Mouse (Mus musculus) left cerebral cortex, postnatal 36 days (tissue): ENCODE measurements around the gene Kcnk16. TPM values are rescaled to one million over a fixed set of nuclear protein-coding genes. Genes with fewer than 3 reads are reported as not detected.
"Not testable (repeated sequence)": the region's sequence is repeated elsewhere in the genome, so short reads cannot be mapped to it uniquely, and the experiment has no call there.

Source experiments
- DNase-seq, 2 experiments: peaks; one replicate each; pipeline ENCODE4 v3.0.0; 2021 to 2022; ENCODE audit warnings: low spot score in 2 of 2, mixed read lengths in 1 of 2
- intact Hi-C: fragments of 180-260 bp; cut with DNase I; formaldehyde crosslinking; loops from one replicate; pipeline ENCODE4 v1.15.1; 2025
- total RNA-seq, 2 experiments: library from RNA; stranded (reverse); gene quantifications; 2 replicates each; pipeline ENCODE4 v1.2.3; 2021

The Kcnk16 gene
- total RNA-seq: not detected

DNA sequence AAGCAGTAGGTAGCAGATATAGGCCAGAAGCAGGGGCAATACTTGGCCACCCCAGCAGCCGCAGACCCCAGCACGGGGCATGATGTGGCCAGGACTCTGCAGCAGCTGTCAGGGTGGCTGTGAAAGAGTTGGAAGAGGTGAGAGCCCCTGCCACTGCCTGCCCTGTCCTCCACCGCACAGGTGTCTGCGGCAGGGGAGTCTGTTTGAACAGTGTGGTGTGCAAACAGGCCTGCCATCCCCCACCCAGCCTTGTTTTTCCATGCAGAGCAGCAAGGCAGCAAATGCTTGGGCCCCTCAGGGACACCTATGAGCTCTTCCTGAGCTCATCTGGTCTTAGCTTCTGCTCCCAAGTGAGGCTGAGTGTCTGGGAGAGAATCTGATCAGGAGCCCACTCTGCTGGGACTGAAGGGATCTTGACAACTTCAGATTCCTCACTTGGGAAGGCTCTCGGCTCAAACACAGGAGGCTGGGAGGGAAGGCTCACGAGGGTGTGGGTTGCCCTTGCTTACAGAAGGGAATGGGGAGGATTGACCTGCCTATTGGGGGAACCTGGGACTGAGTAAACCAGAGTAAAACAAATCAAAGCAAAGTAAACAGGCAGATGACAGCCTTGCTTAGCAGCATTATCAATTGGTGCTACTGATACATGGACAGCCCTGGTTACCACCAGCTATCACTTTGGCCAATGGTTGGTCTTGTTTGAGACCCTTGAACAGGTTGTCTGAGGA, at the start of gene Kcnk16:
Gene Kcnk16 (minus strand): TSS at position 118 of the 728 bp plus-strand sequence.
- no peak for DNase-seq
- intact Hi-C loops: loop anchor here (10.0 kb wide), 1 partner anchor 434 kb away; no protein-coding TSS in a partner anchor

GRCm38 (mm10) chr14:20315137-20315536, 46.1 kb upstream of the Kcnk16 start:
- intact Hi-C loops: no loop called here
- DNase-seq: no peak

- DNase-seq, intact Hi-C loops: not testable (repeated sequence)
These were observed 36.1 kb upstream of the Kcnk16 start for GRCm38 (mm10) chr14:20305085-20305484.

DNA sequence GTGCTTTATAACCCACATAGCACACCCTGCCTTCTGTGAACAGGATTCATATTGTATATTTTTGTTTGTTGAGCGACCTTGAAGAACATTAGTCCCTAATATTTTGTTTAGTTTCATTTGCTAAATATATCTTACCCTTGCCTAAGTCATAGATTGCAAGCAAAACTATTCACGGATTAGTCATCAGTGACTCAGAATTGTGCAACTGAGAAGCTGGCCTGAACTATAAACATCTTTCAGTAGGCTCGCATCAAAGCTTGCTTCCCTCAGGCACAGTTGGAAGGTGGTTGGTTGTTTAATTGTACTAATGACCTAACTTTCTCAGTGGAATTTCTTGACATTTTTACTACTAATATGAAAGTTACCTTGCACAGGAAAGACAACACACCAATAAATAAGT, 29.1 kb upstream of the Kcnk16 start:
- DNase-seq: no peak
- intact Hi-C loops: no loop called here

GRCm38 (mm10) chr14:20297616-20298015, 28.6 kb upstream of the Kcnk16 start:
- DNase-seq: no peak
- intact Hi-C loops: no loop called here

- DNase-seq: no peak
- intact Hi-C loops: no loop called here
These were observed 25.9 kb upstream of the Kcnk16 start for GRCm38 (mm10) chr14:20294947-20295346.

- DNase-seq: peak; percentile 79 to 85
These were observed 25.3 kb upstream of the Kcnk16 start, which contains the start of gene Nudt13 for GRCm38 (mm10) chr14:20294117-20294892. TSS of gene Nudt13 (plus strand) at chr14:20294697.

GRCm38 (mm10) chr14:20291391-20291790, 22.4 kb upstream of the Kcnk16 start:
- intact Hi-C loops: no loop called here
- DNase-seq: no peak

More at GRCm38 (mm10) chr14:20294117-20294892, 25.3 kb upstream of the Kcnk16 start, which contains the start of gene Nudt13:
- intact Hi-C loops: no loop called here

- peak; percentile 45 to 58 for DNase-seq
- intact Hi-C loops: loop anchor here (10.0 kb wide), 1 partner anchor 434 kb away; no protein-coding TSS in a partner anchor
These were observed 578 bp downstream of the Kcnk16 start for GRCm38 (mm10) chr14:20268421-20268820.

DNA sequence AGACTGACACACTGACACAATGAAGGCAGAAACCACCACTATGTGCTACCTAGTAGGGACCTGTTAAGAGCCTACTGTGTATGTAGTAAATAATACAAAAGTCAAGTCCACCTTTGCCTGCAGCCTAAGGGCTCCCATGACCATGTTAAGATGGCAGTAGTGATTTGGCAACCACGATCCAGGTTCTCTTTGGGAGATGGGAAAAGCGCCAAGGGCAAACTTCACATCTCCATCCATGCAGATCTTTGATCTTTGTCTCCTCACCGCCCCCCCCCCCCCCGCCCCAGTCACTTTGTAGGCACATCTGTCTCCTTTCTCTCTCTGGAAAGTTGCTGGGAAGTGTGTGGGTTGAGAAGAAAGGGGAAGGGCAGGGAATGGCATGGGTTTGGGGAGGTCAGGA, 6.7 kb downstream of the Kcnk16 start:
- intact Hi-C loops: loop anchor here (10.0 kb wide), 1 partner anchor 428 kb away; no protein-coding TSS in a partner anchor
- DNase-seq: no peak

DNA sequence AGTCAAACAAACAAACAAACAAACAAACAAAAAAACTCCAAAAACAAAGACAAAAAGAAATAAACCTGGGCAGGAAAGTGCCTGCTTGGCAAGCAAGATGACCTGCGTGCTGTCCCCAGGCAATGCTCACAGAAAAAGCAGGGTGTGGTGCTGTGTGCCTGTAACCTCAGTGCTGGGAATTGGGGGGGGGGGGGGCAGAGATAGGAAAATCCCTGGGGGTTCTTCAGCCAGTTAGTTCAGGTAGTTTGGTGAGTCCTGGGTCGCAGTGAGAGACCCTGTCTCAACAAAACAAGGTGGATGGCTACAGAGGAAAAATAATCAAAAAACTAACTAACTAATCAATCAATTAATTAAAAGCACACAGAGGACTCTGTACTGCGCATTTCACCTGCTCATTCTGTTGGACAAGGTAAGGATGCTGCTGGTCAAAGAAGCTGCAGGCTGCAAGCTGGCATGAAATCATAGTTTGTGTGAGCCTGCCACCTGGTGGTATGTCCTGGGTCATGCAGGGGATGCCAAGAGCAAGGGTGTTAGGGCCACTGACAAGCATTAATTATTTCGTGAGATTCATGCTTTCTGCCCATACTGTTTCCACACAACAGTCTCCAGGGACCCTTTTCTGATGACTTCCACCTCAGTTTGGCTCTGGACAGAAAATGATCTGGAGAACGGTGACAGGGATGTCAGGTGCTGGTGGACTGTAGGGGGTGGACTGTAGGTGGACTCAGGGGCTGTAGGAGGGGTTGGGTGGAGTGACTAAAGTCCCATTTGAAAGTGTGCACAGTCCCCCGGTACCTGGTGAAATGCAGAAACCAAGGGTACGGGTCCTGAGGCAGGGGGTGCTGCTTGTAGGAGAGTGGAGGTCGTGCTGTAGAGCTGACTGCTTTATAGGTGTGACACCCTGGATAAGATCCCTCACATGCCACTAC, 10.6 kb downstream of the Kcnk16 start:
- intact Hi-C loops: loop anchor here (1.0 to 10.0 kb wide), 2 partner anchors 145 to 554 kb away; no protein-coding TSS in a partner anchor
- DNase-seq: peak; percentile 68 to 79

DNA sequence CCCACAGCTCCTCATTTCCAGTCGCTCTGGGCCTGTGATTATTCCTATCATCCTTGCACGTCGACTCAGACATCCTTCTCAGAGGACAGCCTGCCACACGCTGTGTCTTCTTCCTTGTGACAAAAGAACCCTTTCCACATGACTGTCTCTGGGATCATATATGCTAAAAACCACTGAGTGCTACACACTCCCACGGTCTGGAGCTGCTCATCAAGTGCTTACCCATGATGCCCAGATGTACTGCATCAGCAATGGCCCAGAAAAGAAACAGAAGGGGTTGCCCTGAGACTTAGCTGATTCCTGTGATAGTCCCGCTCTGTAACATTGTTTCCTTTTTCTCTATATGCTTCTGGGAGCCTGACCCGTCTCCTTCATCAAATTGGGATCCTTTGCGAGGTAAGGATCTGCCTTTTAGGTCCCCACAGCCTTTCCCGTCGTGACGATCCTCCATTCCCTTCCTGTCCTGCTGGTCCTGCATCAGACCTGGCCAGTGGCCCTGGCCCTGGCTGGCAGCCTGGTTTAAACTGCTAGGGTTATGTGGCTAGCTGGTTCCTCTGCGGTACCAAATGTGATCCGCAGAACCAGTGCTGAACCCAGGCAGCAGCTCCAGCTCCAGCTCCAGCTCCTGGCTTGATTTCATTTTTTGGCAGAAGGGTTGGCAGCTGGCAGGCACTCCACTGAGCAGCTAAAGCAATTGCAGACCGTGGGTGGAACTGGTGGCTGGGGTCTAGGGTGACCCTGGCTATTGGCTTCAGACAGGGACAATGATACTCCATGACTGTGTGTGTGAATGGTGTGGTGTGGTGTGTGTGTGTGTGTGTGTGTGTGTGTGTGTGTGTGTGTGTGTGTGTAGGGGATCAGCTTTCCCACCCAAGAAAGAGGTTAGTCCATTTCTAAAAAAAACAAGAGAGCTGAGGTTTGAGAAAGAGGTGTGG, 18.5 kb downstream of the Kcnk16 start:
- DNase-seq: peak; percentile 39 to 40
- intact Hi-C loops: loop anchor here (10.0 kb wide), 1 partner anchor 546 kb away; no protein-coding TSS in a partner anchor

DNA sequence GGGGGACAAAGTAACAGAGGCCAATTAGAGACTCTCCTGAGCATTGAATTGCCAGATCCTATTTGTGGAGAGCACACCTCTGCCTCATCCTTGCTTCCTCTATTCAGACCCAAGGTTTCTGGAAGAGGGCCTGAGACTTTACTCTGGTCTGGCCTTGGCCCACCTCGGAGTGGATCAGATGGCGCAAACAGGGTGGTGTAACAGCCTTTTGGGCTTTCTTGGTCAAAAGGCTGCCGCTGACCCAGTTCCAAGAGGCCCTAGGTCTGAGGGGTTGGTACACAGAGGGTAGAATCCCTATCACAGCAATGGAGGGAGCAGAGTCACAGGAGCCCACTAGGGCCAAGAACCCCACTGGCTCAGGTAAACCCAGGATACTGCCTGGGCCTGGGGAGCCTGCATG, 21.0 kb downstream of the Kcnk16 start:
- no peak for DNase-seq
- intact Hi-C loops: no loop called here

DNA sequence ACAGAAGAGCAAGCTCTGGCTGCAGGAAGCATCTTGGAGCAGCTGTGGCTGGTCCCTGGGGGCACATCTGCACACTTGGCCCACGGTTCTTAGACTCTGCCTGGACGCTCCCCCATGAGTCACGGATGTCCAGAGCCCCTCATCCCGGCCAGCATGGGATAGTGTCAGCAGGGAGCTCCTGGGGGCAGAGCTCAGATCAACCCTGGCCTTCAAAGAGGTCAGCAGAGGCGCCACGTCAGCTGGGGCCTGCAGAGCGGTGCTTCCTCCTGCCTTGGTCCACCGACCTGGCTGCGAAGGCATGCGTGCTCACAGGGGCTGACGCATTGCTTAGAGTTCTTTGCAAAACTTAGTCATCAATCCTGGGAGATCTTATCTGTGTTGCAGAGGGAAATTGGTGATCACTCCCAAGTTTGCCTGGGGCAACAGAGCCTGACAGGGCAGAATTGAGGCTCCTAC, 22.2 kb downstream of the Kcnk16 start:
- intact Hi-C loops: no loop called here
- DNase-seq: no peak

DNA sequence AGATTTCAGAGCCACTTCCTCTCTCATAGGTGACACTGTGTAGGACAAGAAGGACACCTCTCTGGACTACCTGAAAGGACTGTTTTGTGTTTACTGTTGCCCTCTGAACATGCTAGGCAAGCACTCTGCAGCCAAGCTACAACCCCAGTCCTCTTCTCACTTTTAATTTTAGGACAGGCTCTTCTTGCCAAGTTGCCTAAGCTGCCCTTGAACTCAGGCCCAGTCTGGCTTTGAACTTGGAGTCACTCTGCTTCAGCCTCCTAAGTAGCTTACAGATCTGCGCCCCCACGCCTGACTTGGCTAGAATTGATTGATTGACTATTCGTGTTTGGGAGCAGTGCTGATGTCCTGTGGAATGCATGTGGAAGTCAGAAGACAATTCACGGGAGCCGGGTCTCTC, 23.1 kb downstream of the Kcnk16 start:
- intact Hi-C loops: no loop called here
- no peak for DNase-seq

GRCm38 (mm10) chr14:20245318-20245717, 23.7 kb downstream of the Kcnk16 start:
- intact Hi-C loops: no loop called here
- no peak for DNase-seq

DNA sequence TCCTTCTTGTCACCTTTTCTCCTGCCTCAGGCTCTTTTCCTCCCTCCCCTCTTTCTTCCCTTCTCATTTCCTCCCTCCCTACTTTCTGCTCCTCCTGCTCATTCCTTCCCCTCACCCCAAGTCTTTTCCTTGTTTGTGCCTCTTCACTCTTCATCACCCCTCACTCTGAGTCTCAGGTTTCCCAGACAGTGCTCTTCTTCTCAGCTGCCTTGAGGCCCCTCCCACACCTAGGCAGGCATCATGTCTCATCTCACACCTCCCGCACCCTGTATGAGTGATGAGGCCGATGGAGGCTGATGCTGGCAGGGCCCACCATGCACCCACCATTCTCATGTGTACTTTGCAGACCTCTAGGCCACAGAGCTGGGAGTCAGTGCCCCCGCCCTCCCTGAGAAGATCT, 25.8 kb downstream of the Kcnk16 start:
- intact Hi-C loops: no loop called here

DNA sequence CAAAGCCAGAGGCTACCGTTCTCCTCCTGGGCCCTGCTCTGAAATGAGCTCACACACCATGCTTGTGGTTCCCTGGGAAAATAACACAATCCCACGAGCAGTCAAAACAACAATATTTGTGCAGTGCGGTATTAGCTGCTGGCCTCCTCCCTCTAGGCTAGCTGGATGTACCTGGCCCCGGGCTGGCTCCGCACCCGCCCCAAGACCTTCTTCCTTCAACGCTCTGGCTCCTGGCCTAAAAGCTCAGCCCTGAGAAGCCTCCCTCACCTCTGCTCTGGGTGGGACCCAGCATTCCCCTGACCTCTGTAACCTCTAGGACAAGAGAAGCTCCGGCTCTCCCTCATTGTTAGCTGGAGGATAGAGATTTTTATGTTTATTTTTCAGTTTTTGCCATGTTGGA, 26.5 kb downstream of the Kcnk16 start:
- intact Hi-C loops: no loop called here
- no peak for DNase-seq

More for the DNA sequence above, 25.8 kb downstream of the Kcnk16 start:
- DNase-seq: no peak
